Mouse (Mus musculus): ENCODE data around the gene Mrpl12. TPM values are rescaled to one million over a fixed set of nuclear protein-coding genes. Genes with fewer than 3 reads are reported as not detected.
A peak's percentile ranks its signal among the peaks of the same experiment; 100 is the strongest.

Gene Mrpl12
- total RNA-seq, 2 experiments from 2014 or later, result 74.4 to 74.5 TPM

GRCm38 (mm10) chr11:120467051-120467735 is 17.2 kb upstream of the Mrpl12 start, which contains the start of gene Arl16:
Gene Arl16 (minus strand): TSS chr11:120467607.
- DNase-seq, result peak; percentile 96
- intact Hi-C loops (cut with DNase I), result no loop called here

- intact Hi-C loops (cut with DNase I), result no loop called here
- no peak for DNase-seq
Measured at GRCm38 (mm10) chr11:120467736-120468092, 16.7 kb upstream of the Mrpl12 start.

DNA sequence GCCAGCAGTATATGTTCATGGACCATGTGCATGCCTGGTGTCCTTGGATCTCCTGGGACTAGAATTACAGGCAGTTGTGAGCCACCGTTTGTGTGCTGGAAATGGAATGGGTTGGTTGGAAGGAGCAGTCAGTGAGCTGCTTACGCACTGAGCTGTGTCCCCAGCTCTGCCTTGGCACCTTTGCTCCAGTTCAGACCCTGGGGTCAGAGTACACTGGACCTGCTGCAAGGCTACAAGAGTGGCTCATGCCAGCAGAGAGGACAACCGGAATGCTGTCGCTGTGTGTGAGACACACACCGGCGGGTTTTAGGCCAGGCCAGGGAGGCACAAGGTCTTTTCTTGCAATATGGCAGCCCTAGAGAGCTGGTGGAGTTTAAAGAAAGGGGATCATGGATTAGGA is 12.4 kb upstream of the Mrpl12 start:
- intact Hi-C loops (cut with DNase I), result no loop called here
- no peak for DNase-seq

DNA sequence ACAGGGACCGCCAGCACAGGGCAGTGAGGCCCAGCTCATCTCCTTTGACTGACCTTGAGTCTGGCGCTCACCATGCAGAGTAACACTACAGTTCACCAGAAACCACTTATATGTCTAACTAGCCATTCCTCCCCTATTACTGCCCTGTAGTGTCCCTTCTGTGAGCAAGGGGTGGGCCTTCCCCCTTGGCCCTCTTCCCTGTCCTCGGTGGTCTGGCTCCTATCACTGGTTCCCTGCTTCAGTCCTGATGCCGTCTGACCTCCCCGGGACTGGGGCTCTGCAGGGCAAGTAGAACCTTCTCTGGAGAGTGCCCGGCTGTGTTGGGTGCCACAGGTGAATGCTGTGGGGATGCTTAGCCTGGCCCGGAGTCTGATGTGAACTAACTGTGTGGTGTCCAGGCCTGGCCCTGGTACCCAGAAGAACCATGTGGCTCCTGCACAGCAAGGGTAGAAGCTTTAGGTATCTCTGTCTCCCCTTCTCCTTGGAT is 922 bp upstream of the Mrpl12 start:
- intact Hi-C loops (cut with DNase I), result no loop called here
- no peak for DNase-seq

- intact Hi-C loops (cut with DNase I), result no loop called here
- DNase-seq, result no peak
Measured at GRCm38 (mm10) chr11:120485251-120485650, 838 bp downstream of the Mrpl12 start.

DNA sequence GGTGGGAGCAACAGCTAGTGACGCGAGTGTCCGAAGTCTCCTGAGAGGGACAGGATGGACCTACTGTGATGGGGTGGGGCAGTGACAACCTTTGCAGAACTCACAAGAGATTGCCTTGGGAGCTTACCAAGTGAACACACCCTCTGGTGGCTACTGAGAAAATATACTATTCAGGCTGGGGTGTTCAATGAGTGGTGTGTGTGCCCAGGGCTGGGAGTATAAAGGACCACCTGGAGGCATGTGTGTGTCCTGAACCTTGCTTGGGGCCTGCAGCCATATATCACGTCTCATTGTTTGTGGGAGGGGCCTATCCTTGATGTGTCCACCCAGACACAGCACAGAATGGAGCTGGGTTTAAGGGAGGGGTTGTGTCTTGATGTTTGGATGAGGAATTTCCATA is 4.1 kb downstream of the Mrpl12 start:
- DNase-seq, result no peak
- intact Hi-C loops (cut with DNase I), result no loop called here

DNA sequence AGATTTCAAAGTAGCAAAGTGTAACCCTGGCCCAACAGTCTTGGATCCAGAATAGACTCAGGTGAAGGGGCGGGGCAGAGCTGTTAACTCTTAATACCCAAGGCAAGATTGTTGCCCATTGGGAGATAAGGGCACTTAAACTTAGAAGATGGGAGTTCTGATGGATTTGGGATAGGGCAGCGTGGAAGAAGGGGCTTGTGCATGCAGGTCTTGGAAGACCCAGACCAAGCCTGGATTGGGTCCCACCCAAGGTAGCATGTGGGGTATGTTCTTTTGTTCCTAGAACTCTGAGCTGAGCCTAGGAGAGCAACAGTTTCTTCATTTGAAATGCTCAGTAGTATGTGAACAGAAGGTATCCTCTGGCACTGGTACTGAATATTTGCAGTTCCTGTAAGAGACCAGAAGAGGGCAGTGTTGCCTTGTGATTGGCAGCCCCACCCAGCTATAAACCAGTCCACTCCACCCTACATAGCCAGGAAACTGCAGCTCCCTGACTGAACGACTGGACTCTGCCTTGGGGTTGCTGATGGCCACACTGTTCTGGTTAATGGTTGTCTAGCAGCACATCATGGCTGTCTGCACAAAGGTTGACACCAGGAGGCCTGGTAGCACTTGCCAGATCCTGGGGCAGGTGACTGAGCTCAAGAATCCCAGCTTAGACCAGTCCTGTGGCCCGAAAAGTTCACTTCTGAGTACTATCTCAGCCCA is 4.8 kb downstream of the Mrpl12 start:
- intact Hi-C loops (cut with DNase I), result no loop called here
- DNase-seq, result peak; percentile 51

DNA sequence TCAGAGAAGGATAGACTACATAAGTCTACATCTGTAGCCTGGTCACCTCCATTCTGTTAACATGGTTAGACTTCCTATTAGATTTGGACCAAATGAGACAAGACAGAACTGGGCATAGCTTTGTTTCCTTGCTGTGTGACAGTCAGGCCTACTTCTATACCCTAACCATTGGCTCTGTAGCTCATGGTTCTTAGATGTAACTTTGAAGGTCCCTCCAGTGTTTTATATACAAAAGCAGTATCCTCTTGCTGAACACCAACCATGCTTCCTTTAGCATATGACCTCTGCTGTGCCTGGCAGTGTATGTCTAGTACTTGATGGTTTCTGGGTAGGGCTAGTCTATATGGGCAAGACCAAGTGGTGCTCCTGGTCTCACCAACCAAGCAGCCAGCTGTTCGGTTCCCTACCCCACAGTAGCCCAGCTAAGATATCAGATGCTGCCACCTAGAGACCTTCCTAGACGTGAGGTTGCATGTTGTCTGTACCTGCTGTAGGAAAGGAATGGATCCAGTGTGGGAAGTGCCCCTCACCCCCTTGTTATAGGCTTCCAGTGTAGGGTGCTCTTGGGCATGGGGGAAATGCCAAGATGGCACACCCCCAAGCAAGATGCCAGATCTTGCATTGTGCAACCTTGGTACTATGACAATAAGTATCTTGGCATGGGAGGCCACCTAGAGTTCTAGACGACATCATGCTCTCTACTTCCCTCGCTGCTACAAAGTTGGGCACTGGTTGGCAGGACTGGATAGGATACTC is 6.1 kb downstream of the Mrpl12 start:
- intact Hi-C loops (cut with DNase I), result no loop called here

GRCm38 (mm10) chr11:120491317-120492023 is 7.1 kb downstream of the Mrpl12 start, which contains the start of gene Slc25a10:
Gene Slc25a10 (plus strand): TSS chr11:120491840.
- peak; percentile 87 for DNase-seq
- intact Hi-C loops (cut with DNase I), result no loop called here

More for the DNA sequence above, 6.1 kb downstream of the Mrpl12 start:
- no peak for DNase-seq

DNA sequence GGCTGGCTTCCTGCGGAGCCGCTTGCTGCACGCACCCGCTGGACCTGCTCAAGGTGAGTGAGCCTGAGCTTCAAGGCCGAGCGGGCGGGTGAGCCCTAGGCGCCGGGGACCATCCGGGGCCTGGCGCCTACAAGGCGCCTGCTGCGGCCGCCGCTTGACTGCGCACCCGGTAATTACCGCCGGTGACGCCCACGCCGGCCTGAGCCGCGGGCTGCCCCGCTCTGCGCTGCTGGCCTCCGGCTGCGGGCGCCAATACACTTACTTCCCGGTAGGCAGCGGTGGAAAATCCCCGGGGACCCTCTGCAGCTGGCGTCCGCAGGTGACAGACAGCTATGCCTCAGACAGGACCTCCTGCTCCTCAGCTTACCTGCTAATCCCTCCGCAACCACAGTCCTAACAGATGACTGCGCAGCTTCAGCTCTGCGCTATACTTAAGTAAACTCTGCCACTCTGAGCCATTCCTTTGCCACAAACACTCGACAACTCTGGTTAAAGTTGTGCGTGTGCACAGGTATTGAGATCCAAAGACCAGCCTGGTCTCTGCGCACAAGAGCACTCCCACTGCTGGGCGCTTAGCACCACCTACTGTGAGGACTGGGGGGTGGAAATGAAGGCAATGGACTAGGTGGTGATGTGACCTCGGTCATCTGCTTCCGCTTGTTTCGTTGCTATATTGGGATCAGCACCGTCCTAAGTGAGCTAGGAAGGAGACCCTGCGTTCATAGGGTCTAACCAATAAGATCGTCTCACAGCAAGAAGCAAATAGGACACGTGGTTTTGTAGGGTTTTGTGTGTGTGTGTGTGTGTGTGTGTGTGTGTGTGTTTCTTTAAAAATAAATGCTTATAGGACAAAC is 7.8 kb downstream of the Mrpl12 start:
- DNase-seq, result no peak

GRCm38 (mm10) chr11:120492878-120493203 is 8.4 kb downstream of the Mrpl12 start:
- intact Hi-C loops (cut with DNase I), result no loop called here
- no peak for DNase-seq

More for the DNA sequence above, 7.8 kb downstream of the Mrpl12 start:
- intact Hi-C loops (cut with DNase I), result no loop called here

- intact Hi-C loops (cut with DNase I), result no loop called here
- no peak for DNase-seq
Measured at GRCm38 (mm10) chr11:120493351-120493750, 8.9 kb downstream of the Mrpl12 start.

DNA sequence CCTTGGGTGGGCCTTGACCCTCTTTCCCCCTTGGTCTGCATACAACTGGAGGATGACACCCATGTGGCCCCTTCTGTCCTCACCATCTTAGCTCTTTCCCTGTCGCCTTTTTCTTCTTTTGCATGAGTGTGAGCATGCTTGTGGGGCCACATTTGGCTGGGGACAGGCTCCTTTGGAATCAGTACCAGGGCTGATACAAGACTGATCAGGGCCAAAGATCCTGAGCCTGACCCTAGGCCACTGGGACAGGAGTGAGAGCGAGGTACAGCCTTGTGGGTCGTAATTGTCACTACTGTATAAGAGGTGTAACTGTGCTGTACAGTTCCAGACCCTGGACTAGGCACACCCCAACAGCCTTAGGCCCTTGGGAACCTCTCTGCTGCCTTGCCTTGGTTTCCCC is 9.5 kb downstream of the Mrpl12 start:
- no peak for DNase-seq
- intact Hi-C loops (cut with DNase I), result no loop called here

GRCm38 (mm10) chr11:120497436-120497835 is 13.0 kb downstream of the Mrpl12 start:
- no peak for DNase-seq
- intact Hi-C loops (cut with DNase I), result no loop called here

- intact Hi-C loops (cut with DNase I), result no loop called here
- no peak for DNase-seq
Measured at GRCm38 (mm10) chr11:120498226-120498625, 13.8 kb downstream of the Mrpl12 start.

DNA sequence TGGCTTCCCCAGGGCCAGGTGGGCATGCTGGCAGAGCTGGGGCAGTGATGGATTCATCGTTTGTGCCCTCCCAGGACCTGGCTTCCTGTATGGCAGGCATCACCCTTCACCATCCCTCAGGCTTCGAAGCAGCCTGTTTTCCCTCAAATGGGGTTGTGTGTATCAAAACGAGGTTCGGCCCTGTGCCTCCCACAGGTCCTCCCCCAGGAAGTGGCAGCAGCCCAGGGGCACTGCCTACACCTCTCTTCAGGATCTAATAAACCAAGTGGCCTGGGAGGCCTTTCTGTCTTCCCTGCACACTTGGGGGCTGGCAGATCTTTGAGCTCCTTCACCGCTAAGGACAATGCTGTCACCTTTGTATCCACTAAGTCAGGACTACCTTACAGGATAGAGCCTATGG is 14.5 kb downstream of the Mrpl12 start:
- DNase-seq, result no peak
- intact Hi-C loops (cut with DNase I), result no loop called here

DNA sequence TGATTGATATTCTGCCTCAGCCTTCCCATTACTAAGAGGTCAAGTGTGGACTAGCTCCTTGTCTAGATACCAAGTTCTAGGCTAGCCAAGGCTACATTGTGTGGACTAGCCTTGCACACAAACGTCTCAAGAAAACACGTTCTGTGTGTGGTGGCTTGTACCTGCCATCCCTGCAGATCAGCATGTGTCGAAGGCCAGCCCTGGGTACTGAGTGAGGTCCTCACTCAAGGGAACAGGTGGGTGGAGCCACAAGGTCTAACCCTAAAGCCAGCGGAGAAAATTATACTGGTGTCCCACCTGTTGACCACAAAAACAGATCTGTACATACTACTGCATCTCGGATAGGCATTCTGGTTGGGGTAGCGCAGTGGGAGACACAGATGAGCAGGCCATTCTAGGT is 15.5 kb downstream of the Mrpl12 start:
- intact Hi-C loops (cut with DNase I), result no loop called here
- DNase-seq, result no peak

- intact Hi-C loops (cut with DNase I), result no loop called here
- DNase-seq, result no peak
Measured at GRCm38 (mm10) chr11:120500357-120500756, 15.9 kb downstream of the Mrpl12 start.

GRCm38 (mm10) chr11:120501018-120501417 is 16.6 kb downstream of the Mrpl12 start:
- intact Hi-C loops (cut with DNase I), result no loop called here
- no peak for DNase-seq

- intact Hi-C loops (cut with DNase I), result no loop called here
- no peak for DNase-seq
Measured at GRCm38 (mm10) chr11:120501701-120502100, 17.3 kb downstream of the Mrpl12 start.
